Mouse (Mus musculus) limb, embryonic 13.5 days (tissue): Measurements from ENCODE around the gene Aebp2. TPM values are rescaled to one million over a fixed set of nuclear protein-coding genes. Genes with fewer than 3 reads are reported as not detected.
"Not testable (repeated sequence)": the region's sequence is repeated elsewhere in the genome, so short reads cannot be mapped to it uniquely, and the experiment has no call there.

Experiments used
- ATAC-seq: fragments of 200-750 bp; cut with Nextera tagmentation; 2 replicates; pipeline ENCODE4 v1.8.0; 2017; ENCODE audit warnings: low read depth, moderate number of reproducible peaks, moderate TSS enrichment; ENCODE audit not compliant: low FRiP score
- H3K27ac ChIP-seq: fragments of 300-500 bp; sonication (generic); 2 replicates; pipeline ENCODE4 v1.5.1; 2015; ENCODE audit warnings: inconsistent platforms, mild to moderate bottlenecking, moderate library complexity
- H3K27me3 ChIP-seq: fragments of 300-500 bp; sonication (generic); 2 replicates; pipeline ENCODE4 v1.6.1; 2015; ENCODE audit warnings: mild to moderate bottlenecking, inconsistent platforms
- H3K36me3 ChIP-seq: fragments of 300-500 bp; sonication (generic); 2 replicates; pipeline ENCODE4 v1.6.1; 2015; ENCODE audit warnings: inconsistent platforms, mild to moderate bottlenecking, moderate library complexity
- H3K4me1 ChIP-seq: fragments of 300-500 bp; sonication (generic); 2 replicates; pipeline ENCODE4 v1.6.1; 2015; ENCODE audit warnings: inconsistent platforms
- H3K4me2 ChIP-seq: fragments of 300-500 bp; sonication (generic); replicated peaks from 2 replicates; pipeline ENCODE4 v1.6.1; 2015; ENCODE audit warnings: inconsistent platforms, mild to moderate bottlenecking, moderate library complexity
- H3K4me3 ChIP-seq: fragments of 300-500 bp; sonication (generic); 2 replicates; pipeline ENCODE4 v1.5.1; 2015; ENCODE audit warnings: moderate library complexity, mild to moderate bottlenecking, inconsistent platforms
- H3K9ac ChIP-seq: fragments of 300-500 bp; sonication (generic); 2 replicates; pipeline ENCODE4 v1.6.1; 2015; ENCODE audit warnings: mild to moderate bottlenecking, inconsistent platforms
- H3K9me3 ChIP-seq: fragments of 300-500 bp; sonication (generic); 2 replicates; pipeline ENCODE4 v1.6.1; 2016; ENCODE audit warnings: inconsistent platforms
- WGBS: fragments of 180-500 bp; shearing (Covaris S2); methylation state at CpG from one replicate; pipeline ENCODE4 v1.1.7; 2015; 5-methylcytosine and 5-hydroxymethylcytosine counted together
- polyA plus RNA-seq: library from polyadenylated mRNA; unstranded; fragments of >200 nt; fragmentation: Nextera tagmentation; extraction: Ambion mirVana; gene quantifications from 2 replicates; pipeline ENCODE4 v1.2.1, GENCODE M21; 2015

Aebp2 gene
- 17.7 and 18.0 TPM in 2 replicates for polyA plus RNA-seq

GRCm38 (mm10) chr6:140622391-140623225 lies at the start of gene Aebp2:
Gene Aebp2 (plus strand): TSS chr6:140622663.
- H3K27me3 ChIP-seq, result no peaks in the 10 kb centered on the region
- WGBS, result 47% methylated on average over 30 of the region's 30 CpGs
- ATAC-seq, result peak; percentile 7

GRCm38 (mm10) chr6:140574943-140575342 lies 47.5 kb upstream of the Aebp2 start:
- 89% methylated on average over 3 of the region's 3 CpGs for WGBS
- H3K36me3 ChIP-seq, result peaks cover 84% of the 10 kb centered on the region
- no peak overlapping the region for H3K4me2 ChIP-seq
- H3K4me3 ChIP-seq, result no peak overlapping the region
- no peak overlapping the region for H3K9ac ChIP-seq
- no peak for ATAC-seq
- H3K27ac ChIP-seq, result no peak overlapping the region
- H3K27me3 ChIP-seq, result no peaks in the 10 kb centered on the region
- H3K4me1 ChIP-seq, result no peaks in the 10 kb centered on the region
- no peaks in the 10 kb centered on the region for H3K9me3 ChIP-seq

More at GRCm38 (mm10) chr6:140622391-140623225, at the start of gene Aebp2:
- Histone ChIP-seq H3K4me2 (peak within 1 kb of the TSS; percentile 81), H3K4me3 (peak within 1 kb of the TSS; percentile 94), H3K36me3 (no peaks in the 10 kb centered on the region), H3K9ac (peak within 1 kb of the TSS; percentile 100), H3K9me3 (no peaks in the 10 kb centered on the region), H3K4me1 (peaks cover 32% of the 10 kb centered on the region), H3K27ac (peak within 1 kb of the TSS; percentile 98)

- H3K4me3 ChIP-seq, result no peak overlapping the region
- no peak overlapping the region for H3K27ac ChIP-seq
- no peak overlapping the region for H3K4me2 ChIP-seq
- no peak for ATAC-seq
- H3K27me3 ChIP-seq, result no peaks in the 10 kb centered on the region
- no peaks in the 10 kb centered on the region for H3K4me1 ChIP-seq
- WGBS, result 65% methylated on average over 8 of the region's 8 CpGs
- H3K9me3 ChIP-seq, result no peaks in the 10 kb centered on the region
- no peak overlapping the region for H3K9ac ChIP-seq
- peaks cover 82% of the 10 kb centered on the region for H3K36me3 ChIP-seq
Measured at GRCm38 (mm10) chr6:140576133-140576532, 46.3 kb upstream of the Aebp2 start.

DNA sequence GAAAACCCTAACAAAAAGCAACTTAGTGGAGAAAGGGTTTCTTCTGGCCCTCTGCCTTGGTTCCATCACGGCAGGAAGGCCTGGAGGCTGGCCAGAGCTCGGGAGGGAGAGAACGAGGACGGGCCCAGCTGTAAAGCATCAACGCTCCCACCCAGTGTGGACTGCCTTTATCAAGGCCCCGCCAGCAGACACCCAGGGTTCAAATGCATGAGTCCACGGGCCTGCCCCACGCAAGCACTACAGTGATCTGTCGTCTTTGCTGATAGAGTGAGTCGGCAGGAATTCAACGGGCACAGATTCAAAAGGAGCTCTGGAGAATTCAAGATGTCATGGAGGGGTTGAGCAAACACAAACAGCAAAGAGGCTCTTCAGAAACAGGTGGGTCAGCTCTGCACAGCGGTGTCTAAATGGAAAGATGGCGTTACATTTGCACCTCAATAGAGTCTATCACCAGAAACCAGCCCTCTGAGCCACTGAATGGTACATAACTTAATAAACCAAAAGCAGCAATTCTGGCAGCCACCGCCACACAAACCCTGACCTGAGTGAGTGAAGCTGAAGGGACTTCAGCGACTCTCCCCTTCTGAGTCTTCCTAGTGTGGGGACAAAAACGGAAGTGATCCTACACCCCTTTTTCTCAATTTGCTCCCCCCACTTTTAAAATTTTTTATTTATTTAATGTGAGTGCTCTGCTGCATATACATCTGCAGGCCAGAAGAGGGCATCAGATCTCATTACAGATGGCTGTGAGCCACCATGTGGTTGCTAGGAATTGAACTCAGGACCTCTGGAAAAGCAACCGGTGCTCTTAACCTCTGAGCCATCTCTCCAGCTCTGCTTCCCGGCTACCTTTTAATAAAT lies 45.3 kb upstream of the Aebp2 start:
- no peaks in the 10 kb centered on the region for H3K27me3 ChIP-seq
- H3K9ac ChIP-seq, result no peak overlapping the region
- no peak overlapping the region for H3K27ac ChIP-seq
- WGBS, result 80% methylated on average over 18 of the region's 18 CpGs
- no peak overlapping the region for H3K4me2 ChIP-seq
- no peaks in the 10 kb centered on the region for H3K9me3 ChIP-seq
- H3K4me3 ChIP-seq, result no peak overlapping the region
- no peak for ATAC-seq
- H3K36me3 ChIP-seq, result peaks cover 78% of the 10 kb centered on the region
- H3K4me1 ChIP-seq, result no peaks in the 10 kb centered on the region

DNA sequence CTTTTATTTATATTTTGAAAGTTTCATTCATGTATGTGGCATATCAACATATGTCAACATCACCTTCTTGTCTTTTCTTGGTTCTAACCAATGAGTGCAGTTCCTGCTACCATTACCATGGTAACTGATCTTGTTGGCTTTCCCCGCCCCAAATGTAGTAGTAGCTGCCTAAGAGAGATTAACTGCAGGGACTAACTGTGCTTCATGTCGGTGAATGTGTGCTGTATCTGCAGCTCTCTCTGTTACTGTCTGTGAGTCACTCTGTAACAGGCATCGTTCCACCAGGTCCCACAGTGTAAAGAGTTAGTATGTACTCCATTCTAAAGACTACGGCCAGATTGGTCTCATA lies 44.7 kb upstream of the Aebp2 start:
- 89% methylated on average over 4 of the region's 4 CpGs for WGBS
- Histone ChIP-seq H3K4me2 (no peak overlapping the region), H3K9me3 (no peaks in the 10 kb centered on the region), H3K4me3 (no peak overlapping the region), H3K27ac (no peak overlapping the region), H3K27me3 (no peaks in the 10 kb centered on the region), H3K4me1 (no peaks in the 10 kb centered on the region), H3K36me3 (peaks cover 78% of the 10 kb centered on the region), H3K9ac (no peak overlapping the region)
- no peak for ATAC-seq

DNA sequence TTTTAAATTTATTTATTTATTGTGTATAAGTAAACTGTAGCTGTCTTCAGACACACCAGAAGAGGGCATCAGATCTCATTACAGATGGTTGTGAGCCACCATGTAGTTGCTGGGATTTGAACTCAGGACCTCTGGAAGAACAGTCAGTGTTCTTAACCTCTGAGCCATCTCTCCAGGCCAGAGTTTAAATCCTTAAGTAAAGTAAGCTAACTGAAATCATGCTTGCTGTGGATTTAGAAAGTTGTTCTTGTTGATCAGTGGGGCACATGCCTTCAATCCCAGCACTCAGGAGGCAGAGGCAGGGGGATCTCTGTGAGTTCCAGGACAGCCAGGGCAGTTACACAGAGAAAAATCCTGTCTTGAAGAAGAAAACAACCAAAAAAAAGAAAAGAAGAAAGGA lies 43.5 kb upstream of the Aebp2 start:
- not testable (repeated sequence) for H3K4me3 ChIP-seq, H3K27ac ChIP-seq, ATAC-seq, H3K27me3 ChIP-seq, H3K4me2 ChIP-seq, H3K9me3 ChIP-seq, H3K4me1 ChIP-seq, H3K9ac ChIP-seq
- H3K36me3 ChIP-seq, result peaks cover 77% of the 10 kb centered on the region

DNA sequence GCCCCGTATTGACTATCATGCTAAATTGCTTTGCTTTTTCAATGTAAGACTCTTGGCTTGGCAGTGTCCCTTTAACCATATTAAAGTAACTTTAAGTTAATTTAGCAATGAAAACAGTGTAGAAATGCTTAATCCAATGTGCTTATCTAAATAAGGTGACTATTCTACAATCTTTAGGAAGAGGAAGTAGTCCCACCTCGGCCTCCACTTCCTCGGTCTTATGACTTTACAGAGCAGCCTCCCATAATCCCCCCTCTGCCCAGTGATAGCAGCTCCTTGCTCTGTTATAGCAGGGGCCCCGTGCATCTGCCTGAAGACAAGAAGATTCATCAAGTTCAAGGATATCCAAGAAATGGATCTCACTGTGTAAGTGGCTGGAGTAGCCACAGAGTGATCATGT lies 42.3 kb upstream of the Aebp2 start:
- no peak for ATAC-seq
- Histone ChIP-seq H3K36me3 (peaks cover 69% of the 10 kb centered on the region), H3K4me3 (no peak overlapping the region), H3K4me2 (no peak overlapping the region), H3K27me3 (no peaks in the 10 kb centered on the region), H3K4me1 (no peaks in the 10 kb centered on the region), H3K9me3 (no peaks in the 10 kb centered on the region), H3K27ac (no peak overlapping the region), H3K9ac (no peak overlapping the region)
- WGBS, result 90% methylated on average over 4 of the region's 4 CpGs

- Histone ChIP-seq H3K9me3 (no peaks in the 10 kb centered on the region), H3K4me1 (no peaks in the 10 kb centered on the region), H3K4me3 (no peak overlapping the region), H3K4me2 (no peak overlapping the region), H3K27me3 (no peaks in the 10 kb centered on the region), H3K36me3 (peaks cover 81% of the 10 kb centered on the region), H3K27ac (no peak overlapping the region), H3K9ac (no peak overlapping the region)
- ATAC-seq, result no peak
- WGBS, result 84% methylated on average over 8 of the region's 8 CpGs
Measured at GRCm38 (mm10) chr6:140586714-140587259, 35.7 kb upstream of the Aebp2 start.

DNA sequence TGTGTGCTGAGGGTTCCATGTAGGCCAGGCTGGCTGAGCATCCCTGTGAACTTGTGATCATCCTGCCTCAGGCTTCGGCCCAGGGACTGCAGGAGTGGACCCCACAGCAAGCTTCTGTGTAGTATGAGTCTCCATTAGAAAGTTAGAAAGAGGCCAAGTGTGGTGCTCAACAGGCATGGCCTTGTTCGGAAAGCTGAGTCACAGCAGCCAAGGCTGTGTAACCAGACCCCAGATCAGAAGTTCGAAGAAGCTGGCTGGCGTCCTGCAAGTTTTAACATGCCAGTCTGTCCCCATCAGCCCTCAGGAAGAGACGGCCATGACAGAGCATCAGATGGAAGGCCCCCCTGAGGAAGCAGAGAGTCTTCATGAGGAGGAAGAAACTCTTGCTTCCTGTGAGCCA lies 31.1 kb upstream of the Aebp2 start:
- Histone ChIP-seq H3K36me3 (peaks cover 94% of the 10 kb centered on the region), H3K4me2 (no peak overlapping the region), H3K4me3 (no peak overlapping the region), H3K9ac (no peak overlapping the region), H3K9me3 (no peaks in the 10 kb centered on the region), H3K27ac (no peak overlapping the region), H3K27me3 (no peaks in the 10 kb centered on the region), H3K4me1 (peaks cover 4% of the 10 kb centered on the region; the same call in 1 of the 2 replicates)
- 82% methylated on average over 5 of the region's 5 CpGs for WGBS
- no peak for ATAC-seq

DNA sequence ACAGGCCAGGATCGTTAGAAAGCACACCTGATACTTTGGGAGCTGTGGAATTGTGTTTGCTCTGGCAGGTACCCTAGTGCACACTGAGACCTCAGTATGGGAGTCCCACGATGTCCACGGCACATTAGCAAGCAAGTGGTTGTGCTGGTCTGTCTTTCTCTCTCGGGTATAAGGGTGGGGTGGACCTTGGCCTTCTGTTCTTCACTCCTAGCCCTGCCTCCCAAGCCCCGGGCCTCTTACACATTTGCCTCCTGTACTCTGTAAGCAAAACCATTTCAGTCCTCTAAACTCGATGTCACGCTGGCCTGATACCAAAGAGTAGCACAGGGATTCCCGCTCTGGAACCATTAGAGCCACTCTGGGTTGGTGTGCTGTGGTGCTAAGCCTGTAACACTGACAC lies 29.8 kb upstream of the Aebp2 start:
- H3K4me3 ChIP-seq, result no peak overlapping the region
- H3K27ac ChIP-seq, result no peak overlapping the region
- no peaks in the 10 kb centered on the region for H3K27me3 ChIP-seq
- H3K9me3 ChIP-seq, result no peaks in the 10 kb centered on the region
- H3K4me2 ChIP-seq, result no peak overlapping the region
- H3K4me1 ChIP-seq, result peaks cover 4% of the 10 kb centered on the region; the same call in 1 of the 2 replicates
- H3K36me3 ChIP-seq, result peaks cover 92% of the 10 kb centered on the region
- WGBS, result 84% methylated on average over 8 of the region's 8 CpGs
- H3K9ac ChIP-seq, result no peak overlapping the region
- ATAC-seq, result no peak

- Histone ChIP-seq H3K27ac (peak overlapping the region; percentile 15; the same call in 1 of the 2 replicates), H3K4me2 (no peak overlapping the region), H3K9me3 (no peaks in the 10 kb centered on the region), H3K4me1 (peaks cover 4% of the 10 kb centered on the region; the same call in 1 of the 2 replicates), H3K4me3 (no peak overlapping the region), H3K27me3 (no peaks in the 10 kb centered on the region), H3K36me3 (peaks cover 91% of the 10 kb centered on the region), H3K9ac (no peak overlapping the region)
- WGBS, result 73% methylated on average over 17 of the region's 17 CpGs
- 0 out of 2 replicates have a peak, but pooled peaks have one; percentile 14 for ATAC-seq
Measured at GRCm38 (mm10) chr6:140593420-140594170, 28.9 kb upstream of the Aebp2 start.
